Mouse (Mus musculus): ENCODE measurements at regions not wholly inside any gene's neighbourhood (a gene's known extent, or its start where the extent isn't known, plus 50 kb on each side); places are given as distances from the start of the nearest gene placed in this dataset.

- DNase-seq = no peak
These were observed 98.9 kb downstream of the Mab21l3 start for GRCm38 (mm10) chr3:101749841-101750240.

- DNase-seq = no peak
These were observed 99.6 kb downstream of the Mab21l3 start for GRCm38 (mm10) chr3:101749031-101749632.

DNA sequence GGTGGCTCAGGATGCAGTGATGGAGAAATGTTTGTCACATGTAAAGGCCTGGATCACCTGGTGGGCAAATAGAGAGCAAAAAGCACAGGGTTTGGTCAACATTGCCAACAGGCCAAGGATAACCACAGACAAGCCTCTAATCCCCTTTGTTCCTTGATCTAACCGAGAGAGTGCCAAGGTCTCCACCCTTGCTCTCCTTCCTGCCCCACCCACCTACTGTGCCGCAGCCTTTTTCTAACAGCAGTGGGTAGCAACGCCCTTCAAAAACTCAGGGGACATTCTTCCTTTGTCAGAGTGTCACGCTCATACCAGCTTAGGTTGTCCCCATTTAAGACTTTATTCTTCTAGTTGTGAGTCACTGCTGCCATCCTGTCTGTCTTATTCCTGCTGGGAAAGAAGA lies 100.6 kb downstream of the Mab21l3 start:
- no peak for DNase-seq

DNA sequence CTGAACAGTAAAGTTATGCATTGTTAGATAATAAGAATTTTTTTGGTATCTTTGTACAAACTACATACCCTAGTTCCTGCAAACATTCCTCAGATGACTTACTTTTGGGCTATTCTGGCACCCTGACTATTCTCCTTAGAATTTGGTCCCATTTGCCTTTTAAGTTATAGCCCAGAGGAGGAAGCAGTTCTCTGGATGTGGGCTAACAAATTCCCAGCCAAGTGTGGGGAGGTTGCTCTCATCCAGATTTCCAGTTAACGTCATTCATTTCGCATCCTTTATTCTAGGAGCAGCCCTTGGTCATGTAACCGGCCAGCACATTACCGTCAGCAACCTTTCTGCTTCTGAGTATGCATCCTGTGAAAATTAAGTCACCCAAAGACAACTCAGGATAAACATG lies 107.9 kb downstream of the Mab21l3 start:
- DNase-seq = no peak

- no peak for DNase-seq
These were observed 111.6 kb downstream of the Mab21l3 start for GRCm38 (mm10) chr3:101737197-101737596.

DNA sequence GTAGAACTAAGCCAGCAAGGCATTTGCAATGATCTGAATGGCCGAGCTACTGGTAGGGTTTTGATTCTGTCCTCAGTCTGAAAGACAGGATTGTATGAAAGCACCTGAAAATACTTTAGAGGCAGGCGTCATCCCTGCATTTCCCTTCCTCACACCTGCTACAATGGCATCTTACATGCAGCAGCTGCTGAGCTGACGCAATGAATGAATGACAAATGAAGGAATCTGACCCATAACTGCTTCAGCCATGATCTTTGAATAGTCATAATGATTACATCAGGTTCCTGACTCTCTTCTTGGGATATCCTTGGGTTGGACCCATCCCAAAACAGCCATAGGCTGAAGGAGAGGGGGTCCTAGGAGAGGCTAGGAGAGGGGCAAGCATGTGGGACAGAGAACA lies 119.7 kb downstream of the Mab21l3 start:
- no peak for DNase-seq

- no peak for DNase-seq
These were observed 118.4 kb upstream of the Atp1a1 start for GRCm38 (mm10) chr3:101722926-101723325.

- DNase-seq = no peak
These were observed 117.5 kb upstream of the Atp1a1 start for GRCm38 (mm10) chr3:101722001-101722400.

GRCm38 (mm10) chr3:101715416-101715815 lies 110.9 kb upstream of the Atp1a1 start:
- no peak for DNase-seq

GRCm38 (mm10) chr3:101714810-101715209 lies 110.3 kb upstream of the Atp1a1 start:
- DNase-seq = no peak

- no peak for DNase-seq
These were observed 109.2 kb upstream of the Atp1a1 start for GRCm38 (mm10) chr3:101713669-101714068.

GRCm38 (mm10) chr3:101713138-101713638 lies 108.7 kb upstream of the Atp1a1 start:
- DNase-seq = no peak

- no peak for DNase-seq
These were observed 108.2 kb upstream of the Atp1a1 start for GRCm38 (mm10) chr3:101712666-101713065.

GRCm38 (mm10) chr3:101711594-101712171 lies 107.2 kb upstream of the Atp1a1 start:
- DNase-seq = no peak

- peak; percentile 70 for DNase-seq
These were observed 105.0 kb upstream of the Atp1a1 start for GRCm38 (mm10) chr3:101709379-101709970.

DNA sequence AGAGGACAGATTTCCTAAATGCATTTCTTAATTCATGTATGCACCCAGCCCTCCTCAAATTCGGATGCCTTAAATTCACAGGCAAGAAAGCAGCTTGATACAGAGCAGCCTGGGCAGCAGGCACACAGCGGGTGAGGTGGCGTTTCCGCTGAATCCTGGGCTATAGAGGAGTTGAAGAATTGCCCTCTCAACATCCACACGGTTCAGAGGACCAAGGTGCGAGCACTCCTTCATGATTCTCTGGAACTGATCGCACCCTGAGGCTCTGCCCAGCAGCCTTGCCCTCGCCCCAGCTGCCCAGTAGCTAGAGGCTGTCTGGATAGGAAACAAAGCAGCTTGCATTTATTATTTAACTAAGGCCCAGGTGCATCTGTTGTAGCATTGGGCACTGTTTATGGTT lies 104.3 kb upstream of the Atp1a1 start:
- DNase-seq = no peak

GRCm38 (mm10) chr3:101704919-101705318 lies 100.4 kb upstream of the Atp1a1 start:
- peak; percentile 78 for DNase-seq

DNA sequence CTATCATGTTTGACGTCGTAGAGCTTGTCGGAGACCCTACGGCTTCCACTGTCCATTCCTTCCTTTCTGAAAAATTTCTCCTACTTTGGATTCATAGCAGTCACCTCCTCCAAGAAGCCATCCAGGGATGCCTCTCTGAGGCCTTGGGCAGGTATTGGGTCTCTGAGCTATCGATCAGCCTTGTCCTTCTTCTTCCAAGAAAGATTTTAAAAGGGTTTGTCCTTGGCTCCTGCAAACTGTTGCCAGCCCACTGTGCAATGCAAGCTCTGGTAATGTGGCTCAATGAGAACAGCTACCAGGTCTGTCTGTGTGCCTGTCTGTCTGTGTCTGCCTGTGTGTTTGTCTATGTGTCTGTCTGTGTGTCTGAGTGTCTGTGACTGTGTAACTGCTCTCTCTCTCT lies 99.8 kb upstream of the Atp1a1 start:
- DNase-seq = no peak

DNA sequence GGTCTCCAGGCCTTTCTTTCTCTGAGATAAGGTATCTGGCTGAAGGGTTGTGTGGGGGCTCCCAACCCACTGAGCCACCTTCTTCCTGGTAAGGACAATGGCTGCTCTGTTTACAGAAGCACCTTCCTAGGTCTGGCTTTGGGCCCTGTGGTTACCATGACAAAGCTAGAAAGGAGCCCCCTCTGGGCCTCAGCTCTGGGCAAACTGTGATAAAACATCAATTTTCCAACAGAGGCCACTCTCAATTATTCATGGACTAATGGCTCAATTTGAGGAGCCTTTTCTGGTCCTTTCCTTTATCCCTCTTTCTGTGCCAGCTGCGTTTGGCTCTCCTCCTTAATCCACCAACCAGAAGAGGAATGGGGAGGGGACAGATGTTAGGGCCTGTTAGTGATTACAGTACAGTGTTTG lies 97.3 kb upstream of the Atp1a1 start:
- DNase-seq = no peak

- DNase-seq = peak; percentile 64
These were observed 96.6 kb upstream of the Atp1a1 start for GRCm38 (mm10) chr3:101700974-101701610.

GRCm38 (mm10) chr3:101699929-101700681 lies 95.6 kb upstream of the Atp1a1 start:
- DNase-seq = peak; percentile 42

- no peak for DNase-seq
These were observed 92.3 kb upstream of the Atp1a1 start for GRCm38 (mm10) chr3:101696832-101697231.

GRCm38 (mm10) chr3:101694311-101694710 lies 89.8 kb upstream of the Atp1a1 start:
- no peak for DNase-seq

All from adrenal gland, postnatal 10 days (tissue).